Mouse (Mus musculus) cerebellum, postnatal 14 days (tissue): ENCODE measurements at regions not wholly inside any gene's neighbourhood (a gene's known extent, or its start where the extent isn't known, plus 50 kb on each side); places are given as distances from the start of the nearest gene placed in this dataset.
A peak's percentile ranks its signal among the peaks of the same experiment; 100 is the strongest.
"Not testable (repeated sequence)": the region's sequence is repeated elsewhere in the genome, so short reads cannot be mapped to it uniquely, and the experiment has no call there.

Experiments
- DNase-seq, 2 experiments: peaks; one replicate each; pipeline ENCODE4 v3.0.0; 2021; ENCODE audit warnings: mixed read lengths in 2 of 2

GRCm38 (mm10) chr10:117497565-117498256, 117.9 kb upstream of the Cpsf6 start:
- no peak for DNase-seq

GRCm38 (mm10) chr10:117497082-117497481, 117.3 kb upstream of the Cpsf6 start:
- DNase-seq, result not testable (repeated sequence)

GRCm38 (mm10) chr10:117496064-117497011, 116.5 kb upstream of the Cpsf6 start:
- no peak for DNase-seq

- DNase-seq, result peak; percentile 5 to 13
Measured at GRCm38 (mm10) chr10:117494171-117494701, 114.4 kb upstream of the Cpsf6 start.

GRCm38 (mm10) chr10:117493824-117494121, 114.0 kb upstream of the Cpsf6 start:
- DNase-seq, result no peak

- no peak for DNase-seq
Measured at GRCm38 (mm10) chr10:117493091-117493823, 113.4 kb upstream of the Cpsf6 start.

GRCm38 (mm10) chr10:117492391-117492990, 112.7 kb upstream of the Cpsf6 start:
- no peak for DNase-seq

GRCm38 (mm10) chr10:117491711-117492110, 111.9 kb upstream of the Cpsf6 start:
- DNase-seq, result no peak

- no peak for DNase-seq
Measured at GRCm38 (mm10) chr10:117490851-117491595, 111.2 kb upstream of the Cpsf6 start.

GRCm38 (mm10) chr10:117483091-117483600, 103.3 kb upstream of the Cpsf6 start:
- DNase-seq, result no peak

- no peak for DNase-seq
Measured at GRCm38 (mm10) chr10:117482361-117482760, 102.5 kb upstream of the Cpsf6 start.

- DNase-seq, result no peak
Measured at GRCm38 (mm10) chr10:117481341-117481990, 101.7 kb upstream of the Cpsf6 start.

GRCm38 (mm10) chr10:117480456-117480850, 100.6 kb upstream of the Cpsf6 start:
- DNase-seq, result no peak

GRCm38 (mm10) chr10:117479721-117480455, 100.1 kb upstream of the Cpsf6 start:
- DNase-seq, result no peak

GRCm38 (mm10) chr10:117478931-117479280, 99.1 kb upstream of the Cpsf6 start:
- no peak for DNase-seq

GRCm38 (mm10) chr10:117478202-117478930, 98.6 kb upstream of the Cpsf6 start:
- DNase-seq, result peak; percentile 37 to 55

GRCm38 (mm10) chr10:117477331-117478201, 97.8 kb upstream of the Cpsf6 start:
- DNase-seq, result no peak

GRCm38 (mm10) chr10:117475086-117475945, 95.5 kb upstream of the Cpsf6 start:
- DNase-seq, result no peak
